Mouse (Mus musculus): ENCODE data around the gene Bmi1.

GRCm38 (mm10) chr2:18687671-18688170 lies 10.9 kb downstream of the Bmi1 start:
- TF ChIP-seq EP300 (IDR thresholded peaks at IDR 0.05; ENCODE audit: low read depth) = no peak
- TF ChIP-seq CTCF (IDR thresholded peaks at IDR 0.05; ENCODE audit: low read depth) = no peak
